Mouse (Mus musculus) heart, postnatal 0 days (tissue): ENCODE data around the gene Fbh1. TPM values are rescaled to one million over a fixed set of nuclear protein-coding genes. Genes with fewer than 3 reads are reported as not detected.

ENCODE experiments used
- ATAC-seq: fragments of 200-750 bp; cut with Nextera tagmentation; 2 replicates; pipeline ENCODE4 v1.8.0; 2017; ENCODE audit warnings: low read depth, moderate number of reproducible peaks, moderate library complexity; ENCODE audit not compliant: insufficient read depth
- DNase-seq: peaks from one replicate; pipeline ENCODE4 v3.0.0-alpha.2; 2016; ENCODE audit warnings: low spot score
- H3K27ac ChIP-seq: fragments of 300-500 bp; sonication (generic); 2 replicates; pipeline ENCODE4 v1.5.1; 2014; ENCODE audit warnings: low read depth, mild to moderate bottlenecking
- H3K27me3 ChIP-seq: fragments of 300-500 bp; sonication (generic); 2 replicates; pipeline ENCODE4 v1.6.1; 2014; ENCODE audit warnings: low read length, mixed read lengths; ENCODE audit not compliant: control insufficient read depth, insufficient read depth
- H3K36me3 ChIP-seq: fragments of 300-500 bp; sonication (generic); replicated peaks from 2 replicates; pipeline ENCODE4 v1.6.1; 2014; ENCODE audit warnings: low read length, mixed read lengths; ENCODE audit not compliant: control insufficient read depth, insufficient read depth
- H3K4me1 ChIP-seq: fragments of 300-500 bp; sonication (generic); 2 replicates; pipeline ENCODE4 v1.6.1; 2014; ENCODE audit warnings: antibody characterized with exemption; ENCODE audit not compliant: control insufficient read depth, insufficient read depth
- H3K4me2 ChIP-seq: fragments of 300-500 bp; sonication (generic); 2 replicates; pipeline ENCODE4 v1.6.1; 2014; ENCODE audit warnings: low read depth, mild to moderate bottlenecking, low read length, moderate library complexity
- H3K4me3 ChIP-seq: fragments of 300-500 bp; sonication (generic); 2 replicates; pipeline ENCODE4 v1.5.1; 2014; ENCODE audit warnings: low read depth, low read length
- H3K9ac ChIP-seq: fragments of 300-500 bp; sonication (generic); replicated peaks from 2 replicates; pipeline ENCODE4 v1.6.1; 2014; ENCODE audit warnings: low read depth, low read length, mixed read lengths
- H3K9me3 ChIP-seq: fragments of 300-500 bp; sonication (generic); replicated peaks from 2 replicates; pipeline ENCODE4 v1.6.1; 2016; ENCODE audit warnings: low read length; ENCODE audit not compliant: control insufficient read depth
- CTCF ChIP-seq: IDR thresholded peaks from 2 replicates; pipeline ENCODE4 v1.5.1; 2016; ENCODE audit warnings: antibody characterized with exemption, control low read depth, low read depth
- EP300 ChIP-seq: IDR thresholded peaks from 2 replicates; pipeline ENCODE4 v1.6.1; 2016; ENCODE audit warnings: antibody characterized with exemption, low read depth
- WGBS: fragments of 180-500 bp; shearing (Covaris S2); extraction: QIAGEN DNeasy Blood & Tissue Kit; methylation state at CpG from one replicate; pipeline ENCODE4 v1.1.7; 2014; 5-methylcytosine and 5-hydroxymethylcytosine counted together
- polyA plus RNA-seq: library from polyadenylated mRNA; unstranded; fragments of >200 nt; fragmentation: Nextera tagmentation; extraction: Ambion mirVana; gene quantifications from 2 replicates; pipeline ENCODE4 v1.2.1, GENCODE M21; 2015
- total RNA-seq: library from RNA; depleted of rRNA; stranded (reverse); fragments of >200 nt; gene quantifications from 2 replicates; pipeline ENCODE4 v1.2.3, GENCODE M21; 2014; ENCODE audit warnings: low replicate concordance

Fbh1 gene
- total and polyA plus RNA-seq, 2 experiments from 2014 or later, result 77.3 to 94.7 TPM

DNA sequence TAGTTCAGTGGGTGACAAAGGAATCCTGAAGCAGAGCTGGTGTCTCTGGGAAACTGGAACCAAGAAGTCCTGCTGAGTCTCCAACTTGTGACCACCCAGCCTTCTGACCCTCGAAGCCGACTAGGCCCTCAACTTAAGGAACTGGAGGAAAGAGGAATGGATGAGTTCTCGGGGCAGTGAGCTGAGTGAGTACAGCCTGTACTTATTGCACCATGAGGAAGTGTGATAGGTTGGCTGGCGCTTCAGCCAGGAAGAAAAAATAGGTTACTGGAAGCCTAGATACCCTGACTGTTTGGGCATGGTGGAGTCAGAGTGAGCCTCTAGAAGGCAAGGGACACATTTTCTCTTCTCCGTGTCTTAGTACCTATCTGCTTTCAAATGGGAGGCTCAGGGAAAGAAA is 68.8 kb downstream of the Fbh1 start:
- Histone ChIP-seq H3K4me3 (no peak overlapping the region), H3K9me3 (no peaks in the 10 kb centered on the region), H3K27me3 (no peaks in the 10 kb centered on the region), H3K4me1 (peaks cover 16% of the 10 kb centered on the region), H3K4me2 (no peak overlapping the region), H3K27ac (no peak overlapping the region), H3K36me3 (no peaks in the 10 kb centered on the region), H3K9ac (no peak overlapping the region)
- 81% methylated on average over 5 of the region's 5 CpGs for WGBS
- no peak for DNase-seq
- ATAC-seq, result no peak
- no peak for TF ChIP-seq EP300

DNA sequence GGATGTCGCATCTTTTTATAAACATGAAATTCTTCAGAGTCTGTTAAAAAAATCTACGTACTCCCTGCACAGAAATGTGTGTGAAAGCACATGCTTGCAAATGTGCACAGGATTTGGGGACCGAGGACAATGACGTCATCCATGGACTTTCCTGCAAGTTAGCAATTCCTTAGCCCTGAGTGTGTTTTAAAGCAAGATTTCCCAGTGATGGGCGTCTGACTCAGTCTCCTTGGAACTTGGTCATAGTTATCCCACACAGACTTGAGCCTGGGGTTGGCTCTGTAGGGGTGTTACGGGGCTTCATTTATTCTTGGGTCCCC is 70.7 kb downstream of the Fbh1 start:
- Histone ChIP-seq H3K4me2 (peak overlapping the region; percentile 85), H3K4me1 (peaks cover 16% of the 10 kb centered on the region), H3K4me3 (peak overlapping the region; percentile 87; the same call in 1 of the 2 replicates), H3K36me3 (no peaks in the 10 kb centered on the region), H3K9me3 (no peaks in the 10 kb centered on the region), H3K27ac (no peak overlapping the region), H3K9ac (no peak overlapping the region), H3K27me3 (no peaks in the 10 kb centered on the region)
- TF ChIP-seq CTCF (no peak), EP300 (no peak)
- DNase-seq (no peak), ATAC-seq (no peak)
- 43% methylated on average over 6 of the region's 6 CpGs for WGBS

DNA sequence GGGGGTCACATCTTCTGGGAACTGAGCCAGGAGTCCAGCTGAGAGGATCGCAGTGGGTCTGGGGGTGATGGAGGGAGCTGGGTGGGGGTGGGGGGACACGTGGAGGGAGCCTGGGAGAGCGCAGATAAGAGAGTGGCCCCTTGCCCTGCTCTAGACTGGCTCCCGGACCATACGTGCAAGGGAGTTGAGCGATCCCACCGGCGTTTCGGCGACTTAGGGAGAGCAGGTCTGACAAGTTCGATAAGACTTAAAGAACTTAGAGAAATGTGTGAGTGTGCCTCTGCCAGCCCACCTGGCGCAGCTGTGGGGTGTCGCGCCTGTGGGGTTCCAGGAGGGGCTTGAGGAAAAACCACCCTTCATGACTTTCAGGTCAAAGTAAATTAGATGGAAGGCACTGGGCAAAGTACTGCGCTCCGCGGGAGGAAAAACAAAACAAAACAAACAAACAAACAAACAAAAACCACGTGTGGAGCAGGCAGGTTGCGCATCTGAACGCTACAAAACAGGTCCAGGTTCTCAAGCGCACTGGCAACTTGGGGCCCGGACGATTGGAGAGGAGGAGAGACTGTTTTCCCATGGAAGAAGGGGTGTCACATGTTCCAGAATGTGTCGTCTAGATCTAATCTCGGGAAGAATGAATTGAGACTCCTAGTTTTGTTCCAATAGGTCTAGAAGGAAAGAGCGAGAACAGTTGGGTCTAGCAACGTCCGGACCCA is 71.2 kb downstream of the Fbh1 start:
- peak overlapping the region; percentile 87 for H3K4me3 ChIP-seq
- no peaks in the 10 kb centered on the region for H3K27me3 ChIP-seq
- ATAC-seq, result peak; percentile 25; the same call in 1 of the 2 replicates
- H3K27ac ChIP-seq, result peak overlapping the region; percentile 92; the same call in 1 of the 2 replicates
- peaks cover 16% of the 10 kb centered on the region for H3K4me1 ChIP-seq
- TF ChIP-seq CTCF, result no peak
- TF ChIP-seq EP300, result no peak
- no peaks in the 10 kb centered on the region for H3K9me3 ChIP-seq
- WGBS, result 6% methylated on average over 28 of the region's 28 CpGs
- H3K4me2 ChIP-seq, result peak overlapping the region; percentile 85
- no peak for DNase-seq
- H3K36me3 ChIP-seq, result no peaks in the 10 kb centered on the region
- H3K9ac ChIP-seq, result peak overlapping the region; percentile 88

DNA sequence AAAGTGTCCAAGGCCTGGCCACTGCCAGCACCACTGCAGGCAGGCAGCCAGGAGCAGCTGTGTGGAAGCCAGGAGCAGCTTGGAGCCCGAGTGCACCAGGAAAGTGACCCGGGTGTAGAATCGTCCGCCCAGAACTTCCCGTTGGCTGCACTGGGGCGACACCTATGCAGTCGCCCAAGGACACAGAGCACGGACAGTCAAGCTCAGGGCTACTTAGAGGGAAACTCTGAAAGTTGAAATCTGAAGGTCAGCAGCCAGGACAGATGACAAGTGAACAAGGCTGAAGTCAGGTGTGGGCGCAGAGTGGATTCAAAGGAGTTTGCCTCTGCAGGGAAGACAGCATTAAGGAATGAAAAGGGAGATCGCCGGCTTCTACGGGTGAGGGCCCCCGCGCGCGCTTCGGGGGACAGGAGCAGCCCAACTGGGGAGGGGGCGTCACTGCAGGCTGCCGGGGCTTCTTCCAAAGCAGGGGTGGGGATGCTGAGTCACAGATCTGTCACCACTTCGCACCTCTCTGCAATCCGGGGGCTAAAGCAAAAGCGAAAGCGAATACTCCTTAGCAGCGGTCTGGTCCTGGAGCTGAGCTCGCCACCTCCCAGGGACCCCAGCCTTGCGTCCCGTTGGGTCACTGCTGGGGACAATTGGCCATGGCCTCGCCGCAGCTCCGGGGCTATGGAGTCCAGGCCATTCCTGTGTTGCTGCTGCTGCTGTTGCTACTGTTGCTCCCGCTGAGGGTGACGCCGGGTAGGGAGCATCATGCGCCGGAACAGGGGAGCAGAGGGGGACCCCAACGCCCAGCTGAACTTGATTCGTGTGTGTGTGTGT is 72.0 kb downstream of the Fbh1 start, which contains the start of gene Il15ra:
Gene Il15ra (plus strand): TSS at position 90 of the 825 bp plus-strand sequence.
- H3K27ac ChIP-seq, result peak within 1 kb of the TSS; percentile 92
- H3K9me3 ChIP-seq, result no peaks in the 10 kb centered on the region
- TF ChIP-seq CTCF (0 out of 2 replicates have a peak, but pooled peaks have one; percentile 2), EP300 (no peak)
- WGBS, result under 1% methylated on average over 37 of the region's 37 CpGs
- H3K27me3 ChIP-seq, result no peaks in the 10 kb centered on the region
- H3K9ac ChIP-seq, result peak within 1 kb of the TSS; percentile 88
- H3K4me1 ChIP-seq, result peaks cover 16% of the 10 kb centered on the region
- ATAC-seq (peak; percentile 89), DNase-seq (peak; percentile 76)
- peak within 1 kb of the TSS; percentile 85 for H3K4me2 ChIP-seq
- H3K36me3 ChIP-seq, result no peaks in the 10 kb centered on the region
- peak within 1 kb of the TSS; percentile 87 for H3K4me3 ChIP-seq

- H3K4me3 ChIP-seq, result no peak overlapping the region
- WGBS, result 72% methylated on average over 2 of the region's 2 CpGs
Observed at GRCm38 (mm10) chr2:11699905-11700304, 77.5 kb downstream of the Fbh1 start.

More at GRCm38 (mm10) chr2:11699905-11700304, 77.5 kb downstream of the Fbh1 start:
- TF ChIP-seq CTCF (no peak), EP300 (no peak)
- Histone ChIP-seq H3K4me1 (0 out of 2 replicates have a peak, but pooled peaks cover 2% of the 10 kb centered on the region), H3K9ac (no peak overlapping the region), H3K36me3 (no peaks in the 10 kb centered on the region), H3K27ac (no peak overlapping the region), H3K27me3 (no peaks in the 10 kb centered on the region), H3K9me3 (no peaks in the 10 kb centered on the region), H3K4me2 (no peak overlapping the region)
- DNase-seq, result no peak
- no peak for ATAC-seq
